Mouse (Mus musculus) hindbrain, embryonic 13.5 days (tissue): ENCODE measurements around the gene Atf7. TPM values are rescaled to one million over a fixed set of nuclear protein-coding genes. Genes with fewer than 3 reads are reported as not detected.
"Not testable (repeated sequence)": the region's sequence is repeated elsewhere in the genome, so short reads cannot be mapped to it uniquely, and the experiment has no call there.

Source experiments
- ATAC-seq: fragments of 200-750 bp; cut with Nextera tagmentation; 2 replicates; pipeline ENCODE4 v1.8.0; 2017; ENCODE audit warnings: moderate TSS enrichment; ENCODE audit not compliant: low FRiP score
- H3K27ac ChIP-seq: fragments of 300-500 bp; sonication (generic); 2 replicates; pipeline ENCODE4 v1.5.1; 2015; ENCODE audit warnings: inconsistent platforms, mild to moderate bottlenecking, moderate library complexity
- H3K27me3 ChIP-seq: fragments of 300-500 bp; sonication (generic); 2 replicates; pipeline ENCODE4 v1.6.1; 2015; ENCODE audit warnings: mild to moderate bottlenecking, inconsistent platforms
- H3K36me3 ChIP-seq: fragments of 300-500 bp; sonication (generic); 2 replicates; pipeline ENCODE4 v1.6.1; 2015; ENCODE audit warnings: mild to moderate bottlenecking, inconsistent platforms
- H3K4me1 ChIP-seq: fragments of 300-500 bp; sonication (generic); replicated peaks from 2 replicates; pipeline ENCODE4 v1.6.1; 2015; ENCODE audit warnings: inconsistent platforms
- H3K4me2 ChIP-seq: fragments of 300-500 bp; sonication (generic); 2 replicates; pipeline ENCODE4 v1.6.1; 2015; ENCODE audit warnings: inconsistent platforms, mild to moderate bottlenecking, moderate library complexity
- H3K4me3 ChIP-seq: fragments of 300-500 bp; sonication (generic); 2 replicates; pipeline ENCODE4 v1.5.1; 2015; ENCODE audit warnings: mild to moderate bottlenecking, inconsistent platforms
- H3K9ac ChIP-seq: fragments of 300-500 bp; sonication (generic); 2 replicates; pipeline ENCODE4 v1.6.1; 2015; ENCODE audit warnings: mild to moderate bottlenecking, inconsistent platforms
- H3K9me3 ChIP-seq: fragments of 300-500 bp; sonication (generic); 2 replicates; pipeline ENCODE4 v1.6.1; 2016; ENCODE audit warnings: inconsistent platforms
- WGBS: fragments of 180-500 bp; shearing (Covaris S2); methylation state at CpG from one replicate; pipeline ENCODE4 v1.1.7; 2015; 5-methylcytosine and 5-hydroxymethylcytosine counted together
- polyA plus RNA-seq: library from polyadenylated mRNA; unstranded; fragments of >200 nt; fragmentation: Nextera tagmentation; extraction: Ambion mirVana; gene quantifications from 2 replicates; pipeline ENCODE4 v1.2.1, GENCODE M21; 2015

The Atf7 gene
- polyA plus RNA-seq, 1 experiment from 2014 or later, result 19.7 TPM

- no peaks in the 10 kb centered on the region for H3K27me3 ChIP-seq
- no peaks in the 10 kb centered on the region for H3K9me3 ChIP-seq
- ATAC-seq, result no peak
- no peaks in the 10 kb centered on the region for H3K4me1 ChIP-seq
- H3K4me2 ChIP-seq, result no peak overlapping the region
- H3K4me3 ChIP-seq, result no peak overlapping the region
- H3K36me3 ChIP-seq, result no peaks in the 10 kb centered on the region
- no peak overlapping the region for H3K9ac ChIP-seq
- no peak overlapping the region for H3K27ac ChIP-seq
These were observed 11.0 kb downstream of the Atf7 start for GRCm38 (mm10) chr15:102614224-102614623.

- Histone ChIP-seq H3K9me3 (no peaks in the 10 kb centered on the region), H3K27ac (no peak overlapping the region), H3K4me2 (no peak overlapping the region), H3K36me3 (no peaks in the 10 kb centered on the region), H3K4me1 (no peaks in the 10 kb centered on the region), H3K4me3 (no peak overlapping the region), H3K27me3 (no peaks in the 10 kb centered on the region), H3K9ac (no peak overlapping the region)
- ATAC-seq, result no peak
These were observed 12.3 kb downstream of the Atf7 start for GRCm38 (mm10) chr15:102612966-102613365.

- not testable (repeated sequence) for H3K9ac ChIP-seq, ATAC-seq
- 85% methylated on average over 1 of the region's 1 CpGs for WGBS
These were observed 16.7 kb downstream of the Atf7 start for GRCm38 (mm10) chr15:102608586-102608985.

GRCm38 (mm10) chr15:102593996-102594656, 31.1 kb downstream of the Atf7 start:
- ATAC-seq, result no peak
- peaks cover 7% of the 10 kb centered on the region; the same call in 1 of the 2 replicates for H3K36me3 ChIP-seq
- no peaks in the 10 kb centered on the region for H3K9me3 ChIP-seq
- 53% methylated on average over 8 of the region's 8 CpGs for WGBS
- H3K27me3 ChIP-seq, result no peaks in the 10 kb centered on the region
- H3K4me1 ChIP-seq, result peaks cover 15% of the 10 kb centered on the region
- H3K27ac ChIP-seq, result peak overlapping the region; percentile 46; the same call in 1 of the 2 replicates
- H3K4me3 ChIP-seq, result no peak overlapping the region
- H3K4me2 ChIP-seq, result peak overlapping the region; percentile 31; the same call in 1 of the 2 replicates
- H3K9ac ChIP-seq, result no peak overlapping the region

More at GRCm38 (mm10) chr15:102608586-102608985, 16.7 kb downstream of the Atf7 start:
- not testable (repeated sequence) for H3K4me2 ChIP-seq, H3K27ac ChIP-seq, H3K9me3 ChIP-seq, H3K4me3 ChIP-seq, H3K27me3 ChIP-seq, H3K4me1 ChIP-seq, H3K36me3 ChIP-seq

- no peak for ATAC-seq
- peaks cover 7% of the 10 kb centered on the region; the same call in 1 of the 2 replicates for H3K36me3 ChIP-seq
- WGBS, result 54% methylated on average over 1 of the region's 1 CpGs
- no peak overlapping the region for H3K4me2 ChIP-seq
- no peak overlapping the region for H3K4me3 ChIP-seq
- no peak overlapping the region for H3K9ac ChIP-seq
- H3K27ac ChIP-seq, result no peak overlapping the region
- H3K9me3 ChIP-seq, result no peaks in the 10 kb centered on the region
- no peaks in the 10 kb centered on the region for H3K27me3 ChIP-seq
- peaks cover 15% of the 10 kb centered on the region for H3K4me1 ChIP-seq
These were observed 32.6 kb downstream of the Atf7 start for GRCm38 (mm10) chr15:102592674-102593073.

- Histone ChIP-seq H3K9ac (no peak overlapping the region), H3K4me3 (no peak overlapping the region), H3K27ac (no peak overlapping the region), H3K27me3 (no peaks in the 10 kb centered on the region), H3K4me2 (no peak overlapping the region), H3K9me3 (no peaks in the 10 kb centered on the region), H3K4me1 (peaks cover 16% of the 10 kb centered on the region), H3K36me3 (peaks cover 7% of the 10 kb centered on the region; the same call in 1 of the 2 replicates)
- WGBS, result 100% methylated on average over 1 of the region's 1 CpGs
- ATAC-seq, result no peak
These were observed 34.7 kb downstream of the Atf7 start for GRCm38 (mm10) chr15:102590567-102590966.

GRCm38 (mm10) chr15:102589826-102590225, 35.4 kb downstream of the Atf7 start:
- no peaks in the 10 kb centered on the region for H3K27me3 ChIP-seq
- H3K9ac ChIP-seq, result no peak overlapping the region
- no peak overlapping the region for H3K27ac ChIP-seq
- no peak overlapping the region for H3K4me2 ChIP-seq
- peaks cover 15% of the 10 kb centered on the region for H3K4me1 ChIP-seq
- H3K4me3 ChIP-seq, result no peak overlapping the region
- ATAC-seq, result no peak
- WGBS, result 96% methylated on average over 8 of the region's 8 CpGs
- no peaks in the 10 kb centered on the region for H3K9me3 ChIP-seq
- peaks cover 7% of the 10 kb centered on the region; the same call in 1 of the 2 replicates for H3K36me3 ChIP-seq

GRCm38 (mm10) chr15:102585501-102585900, 39.8 kb downstream of the Atf7 start:
- WGBS, result 53% methylated on average over 5 of the region's 5 CpGs
- peak overlapping the region; percentile 67 for H3K27ac ChIP-seq
- peaks cover 7% of the 10 kb centered on the region; the same call in 1 of the 2 replicates for H3K36me3 ChIP-seq
- no peaks in the 10 kb centered on the region for H3K9me3 ChIP-seq
- no peaks in the 10 kb centered on the region for H3K27me3 ChIP-seq
- H3K4me3 ChIP-seq, result no peak overlapping the region
- H3K4me1 ChIP-seq, result peaks cover 14% of the 10 kb centered on the region
- H3K4me2 ChIP-seq, result no peak overlapping the region
- ATAC-seq, result no peak
- H3K9ac ChIP-seq, result peak overlapping the region; percentile 53; the same call in 1 of the 2 replicates

- ATAC-seq, result no peak
- 42% methylated on average over 8 of the region's 8 CpGs for WGBS
These were observed 41.4 kb downstream of the Atf7 start for GRCm38 (mm10) chr15:102583708-102584383.

GRCm38 (mm10) chr15:102581205-102581604, 44.1 kb downstream of the Atf7 start:
- 91% methylated on average over 1 of the region's 1 CpGs for WGBS
- Histone ChIP-seq H3K4me2 (no peak overlapping the region), H3K27me3 (no peaks in the 10 kb centered on the region), H3K36me3 (no peaks in the 10 kb centered on the region), H3K4me3 (no peak overlapping the region), H3K9ac (no peak overlapping the region), H3K27ac (no peak overlapping the region), H3K4me1 (peaks cover 19% of the 10 kb centered on the region), H3K9me3 (no peaks in the 10 kb centered on the region)
- no peak for ATAC-seq

More at GRCm38 (mm10) chr15:102583708-102584383, 41.4 kb downstream of the Atf7 start:
- Histone ChIP-seq H3K4me3 (no peak overlapping the region), H3K27me3 (no peaks in the 10 kb centered on the region), H3K9me3 (no peaks in the 10 kb centered on the region), H3K9ac (0 out of 2 replicates have a peak overlapping the region, but pooled peaks have one; percentile 13), H3K36me3 (no peaks in the 10 kb centered on the region), H3K27ac (peak overlapping the region; percentile 77), H3K4me1 (peaks cover 14% of the 10 kb centered on the region), H3K4me2 (peak overlapping the region; percentile 0)

- Histone ChIP-seq H3K27me3 (no peaks in the 10 kb centered on the region), H3K4me1 (peaks cover 4% of the 10 kb centered on the region; the same call in 1 of the 2 replicates), H3K9ac (no peak overlapping the region), H3K4me2 (no peak overlapping the region), H3K9me3 (no peaks in the 10 kb centered on the region), H3K27ac (no peak overlapping the region), H3K36me3 (no peaks in the 10 kb centered on the region), H3K4me3 (no peak overlapping the region)
- ATAC-seq, result no peak
- 92% methylated on average over 2 of the region's 2 CpGs for WGBS
These were observed 46.9 kb downstream of the Atf7 start for GRCm38 (mm10) chr15:102578351-102578750.

GRCm38 (mm10) chr15:102576972-102577371, 48.3 kb downstream of the Atf7 start:
- Histone ChIP-seq H3K9me3 (no peaks in the 10 kb centered on the region), H3K27ac (no peak overlapping the region), H3K4me3 (no peak overlapping the region), H3K9ac (no peak overlapping the region), H3K4me1 (peaks cover 4% of the 10 kb centered on the region; the same call in 1 of the 2 replicates), H3K4me2 (no peak overlapping the region), H3K27me3 (no peaks in the 10 kb centered on the region), H3K36me3 (no peaks in the 10 kb centered on the region)
- no peak for ATAC-seq
- WGBS, result 65% methylated on average over 1 of the region's 1 CpGs
